Mouse (Mus musculus): ENCODE results near the gene Slamf9. TPM values are rescaled to one million over a fixed set of nuclear protein-coding genes. Genes with fewer than 3 reads are reported as not detected.

The Slamf9 gene
- polyA plus RNA-seq, 1 experiment = 6.9 TPM

GRCm38 (mm10) chr1:172489585-172490250 is 14.6 kb downstream of the Slamf9 start:
- DNase-seq (ENCODE audit: low spot score) = no peak

- peak; percentile 93 for DNase-seq (ENCODE audit: low spot score)
Observed at GRCm38 (mm10) chr1:172490261-172490661, 15.1 kb downstream of the Slamf9 start.

GRCm38 (mm10) chr1:172492047-172492446 is 16.9 kb downstream of the Slamf9 start:
- no peak for DNase-seq (ENCODE audit: low spot score)

GRCm38 (mm10) chr1:172493516-172493915 is 18.4 kb downstream of the Slamf9 start:
- DNase-seq (ENCODE audit: low spot score) = no peak

- no peak for DNase-seq (ENCODE audit: low spot score)
Observed at GRCm38 (mm10) chr1:172496030-172496429, 20.9 kb downstream of the Slamf9 start.

- DNase-seq (ENCODE audit: low spot score) = no peak
Observed at GRCm38 (mm10) chr1:172497428-172497827, 22.3 kb downstream of the Slamf9 start.

GRCm38 (mm10) chr1:172499765-172500441 is 24.7 kb downstream of the Slamf9 start, which contains the start of gene Tagln2:
Gene Tagln2, plus strand, starts transcription at chr1:172500047.
- peak; percentile 75 for DNase-seq (ENCODE audit: low spot score)

- peak; percentile 61 for DNase-seq (ENCODE audit: low spot score)
Observed at GRCm38 (mm10) chr1:172500451-172501370, 25.6 kb downstream of the Slamf9 start.

GRCm38 (mm10) chr1:172501371-172502144 is 26.4 kb downstream of the Slamf9 start:
- DNase-seq (ENCODE audit: low spot score) = no peak

GRCm38 (mm10) chr1:172502145-172503110 is 27.3 kb downstream of the Slamf9 start:
- no peak for DNase-seq (ENCODE audit: low spot score)

- DNase-seq (ENCODE audit: low spot score) = no peak
Observed at GRCm38 (mm10) chr1:172503111-172503997, 28.2 kb downstream of the Slamf9 start.

GRCm38 (mm10) chr1:172504756-172505155 is 29.6 kb downstream of the Slamf9 start:
- DNase-seq (ENCODE audit: low spot score) = no peak

GRCm38 (mm10) chr1:172507001-172507400 is 31.8 kb downstream of the Slamf9 start:
- no peak for DNase-seq (ENCODE audit: low spot score)

- DNase-seq (ENCODE audit: low spot score) = no peak
Observed at GRCm38 (mm10) chr1:172507701-172508100, 32.5 kb downstream of the Slamf9 start.

- DNase-seq (ENCODE audit: low spot score) = no peak
Observed at GRCm38 (mm10) chr1:172508172-172508571, 33.0 kb downstream of the Slamf9 start.

- DNase-seq (ENCODE audit: low spot score) = no peak
Observed at GRCm38 (mm10) chr1:172509235-172509634, 34.1 kb downstream of the Slamf9 start.

GRCm38 (mm10) chr1:172509983-172510382 is 34.8 kb downstream of the Slamf9 start:
- DNase-seq (ENCODE audit: low spot score) = no peak

- no peak for DNase-seq (ENCODE audit: low spot score)
Observed at GRCm38 (mm10) chr1:172510421-172510972, 35.3 kb downstream of the Slamf9 start.

GRCm38 (mm10) chr1:172512962-172513361 is 37.8 kb downstream of the Slamf9 start:
- no peak for DNase-seq (ENCODE audit: low spot score)
